Mouse (Mus musculus) CH12.LX (cell line): ENCODE measurements around the gene Ank3. TPM values are rescaled to one million over a fixed set of nuclear protein-coding genes. Genes with fewer than 3 reads are reported as not detected.

Experiments
- DNase-seq: peaks from one replicate; pipeline ENCODE4 v3.0.0-alpha.2; 2013; ENCODE audit errors: extremely low read depth
- H3K27ac ChIP-seq: 2 replicates; pipeline ENCODE4 v1.5.1; 2012; ENCODE audit warnings: low read depth, mild to moderate bottlenecking, control low read depth, moderate library complexity; ENCODE audit not compliant: insufficient read depth
- H3K27me3 ChIP-seq: replicated peaks from 2 replicates; pipeline ENCODE3; 2012; ENCODE audit warnings: inconsistent platforms
- H3K36me3 ChIP-seq, 2 experiments: replicated peaks in 1 of 2; 2 replicates each; pipeline versions ENCODE3 to v1.6.1; 2012; ENCODE audit warnings: inconsistent platforms in 1 of 2, low read length in 1 of 2, mild to moderate bottlenecking in 1 of 2, mixed read lengths in 1 of 2, moderate library complexity in 1 of 2; ENCODE audit not compliant: control insufficient read depth in 1 of 2, insufficient read depth in 1 of 2
- H3K4me1 ChIP-seq, 2 experiments: 2 replicates each; pipeline ENCODE4 v1.6.1; 2012; ENCODE audit warnings: inconsistent platforms in 1 of 2, moderate library complexity in 1 of 2; ENCODE audit not compliant: insufficient read depth in 2 of 2, control insufficient read depth in 1 of 2
- H3K4me2 ChIP-seq: 2 replicates; pipeline ENCODE4 v1.6.1; 2012; ENCODE audit warnings: low read depth, mild to moderate bottlenecking, control low read depth; ENCODE audit not compliant: poor library complexity, insufficient read depth, severe bottlenecking
- H3K4me3 ChIP-seq, 3 experiments: fragments of 150-350 bp in 1 of 3; sonication (generic) in 1 of 3; replicated peaks in 1 of 3; 2 replicates each; pipeline versions ENCODE3 to v1.5.1; 2011 to 2012; ENCODE audit warnings: low read depth in 2 of 3, low read length in 2 of 3, mild to moderate bottlenecking in 2 of 3, moderate library complexity in 2 of 3, control low read depth in 1 of 3, improper control_type of control experiment in 1 of 3, inconsistent platforms in 1 of 3, mixed read lengths in 1 of 3; ENCODE audit not compliant: poor library complexity in 1 of 3
- H3K79me2 ChIP-seq: replicated peaks from 2 replicates; pipeline ENCODE4 v1.6.1; 2012; ENCODE audit warnings: mild to moderate bottlenecking, moderate library complexity; ENCODE audit not compliant: control insufficient read depth, poor library complexity, insufficient read depth, severe bottlenecking; ENCODE audit errors: extremely low read depth
- H3K9ac ChIP-seq: 2 replicates; pipeline ENCODE4 v1.6.1; 2012; ENCODE audit warnings: low read depth, mild to moderate bottlenecking, control low read depth, moderate library complexity; ENCODE audit not compliant: insufficient read depth
- H3K9me3 ChIP-seq: replicated peaks from 2 replicates; pipeline ENCODE3; 2012; ENCODE audit warnings: low read length, inconsistent platforms, mixed read lengths
- CHD2 ChIP-seq: IDR thresholded peaks from 2 replicates; pipeline ENCODE4 v1.6.1; 2011; ENCODE audit warnings: low read length, improper control_type of control experiment
- ETS1 ChIP-seq: conservative IDR thresholded peaks from 2 replicates; pipeline ENCODE4 v1.6.1; 2012; ENCODE audit warnings: low read depth, mild to moderate bottlenecking, inconsistent platforms, low read length, improper control_type of control experiment, moderate library complexity
- MAFK ChIP-seq: IDR thresholded peaks from 2 replicates; pipeline ENCODE4 v1.6.1; 2011; ENCODE audit warnings: low read length, improper control_type of control experiment; ENCODE audit not compliant: insufficient replicate concordance
- MAX ChIP-seq: IDR thresholded peaks from 2 replicates; pipeline ENCODE4 v1.6.1; 2011; ENCODE audit warnings: low read length, improper control_type of control experiment
- MAZ ChIP-seq: IDR thresholded peaks from 2 replicates; pipeline ENCODE4 v1.6.1; 2012; ENCODE audit warnings: low read depth, mild to moderate bottlenecking, inconsistent platforms, low read length, improper control_type of control experiment, moderate library complexity
- MEF2A ChIP-seq: IDR thresholded peaks from 2 replicates; pipeline ENCODE4 v1.6.1; 2014; ENCODE audit warnings: low read depth, mild to moderate bottlenecking, inconsistent platforms, low read length, improper control_type of control experiment, borderline replicate concordance
- POLR2AphosphoS2 ChIP-seq: IDR thresholded peaks from 2 replicates; pipeline ENCODE4 v1.6.1; 2011; ENCODE audit warnings: low read depth, low read length, improper control_type of control experiment
- USF2 ChIP-seq: conservative IDR thresholded peaks from 2 replicates; pipeline ENCODE4 v1.6.1; 2011; ENCODE audit warnings: low read depth, low read length, improper control_type of control experiment
- ZMIZ1 ChIP-seq: IDR thresholded peaks from 2 replicates; pipeline ENCODE4 v1.6.1; 2012; ENCODE audit warnings: low read depth, mild to moderate bottlenecking, inconsistent platforms, low read length, improper control_type of control experiment
- ZNF384 ChIP-seq: IDR thresholded peaks from 2 replicates; pipeline ENCODE4 v1.6.1; 2012; ENCODE audit warnings: low read depth, low read length, improper control_type of control experiment, inconsistent platforms
- dilution Hi-C: fragments of 300-500 bp; cut with MboI; formaldehyde crosslinking; loops from 2 replicates; pipeline ENCODE4 v1.14.3; 2020; ENCODE audit warnings: low sequenced_read_pairs; ENCODE audit not compliant: extremely low pct_unique_long_range_greater_than_20kb, extremely low pct_ligation_motif_present
- in situ Hi-C: fragments of 300-500 bp; cut with MboI; formaldehyde crosslinking; loops from 3 replicates; pipeline ENCODE4 v1.14.3; 2019; ENCODE audit warnings: low sequenced_read_pairs, low pct_ligation_motif_present, low pct_unique_long_range_greater_than_20kb, mixed read lengths
- polyA plus RNA-seq: library from polyadenylated mRNA; unstranded; fragments of >175 nt; gene quantifications from 2 replicates; pipeline ENCODE4 v1.2.1, GENCODE M21; 2012; ENCODE audit warnings: low read depth; ENCODE audit not compliant: insufficient read length
- total RNA-seq, 2 experiments: library from RNA; depleted of rRNA; stranded (reverse); fragments of 300-350 nt in 1 of 2; fragments of >200 nt in 1 of 2; gene quantifications; 2 replicates each; pipeline ENCODE4 v1.2.3; 2012 to 2014

Gene Ank3
- total and polyA plus RNA-seq, 3 experiments, result 4.7 to 8.3 (median 6.2) TPM

- H3K36me3 ChIP-seq, result peaks cover 0 to 25% of the 10 kb centered on the region in 2 experiments
- DNase-seq, result peak; percentile 34
- dilution Hi-C loops (no loop called here), in situ Hi-C loops (loop anchor here (10.0 kb wide), 1 partner anchor 109 kb away; no protein-coding TSS in a partner anchor)
- H3K4me1 ChIP-seq, result peaks cover 8 to 59% of the 10 kb centered on the region in 2 experiments; a peak in 3 of 4 replicates
- H3K79me2 ChIP-seq, result no peaks in the 10 kb centered on the region
- no peaks in the 10 kb centered on the region for H3K9me3 ChIP-seq
- H3K27me3 ChIP-seq, result no peaks in the 10 kb centered on the region
- H3K4me3 ChIP-seq, result no peak overlapping the region
- H3K27ac ChIP-seq, result no peak overlapping the region; the same call in 1 of the 2 replicates
- H3K9ac ChIP-seq, result no peak overlapping the region
- no peak overlapping the region for H3K4me2 ChIP-seq
- TF ChIP-seq ZNF384 (no peak), MEF2A (no peak), MAX (no peak), ETS1 (0 out of 2 replicates have a peak, but pooled peaks have one; percentile 33)
- TF ChIP-seq, all 38 proteins: peak for 1
Measured at GRCm38 (mm10) chr10:69643986-69644385, 245.4 kb downstream of the Ank3 start.

DNA sequence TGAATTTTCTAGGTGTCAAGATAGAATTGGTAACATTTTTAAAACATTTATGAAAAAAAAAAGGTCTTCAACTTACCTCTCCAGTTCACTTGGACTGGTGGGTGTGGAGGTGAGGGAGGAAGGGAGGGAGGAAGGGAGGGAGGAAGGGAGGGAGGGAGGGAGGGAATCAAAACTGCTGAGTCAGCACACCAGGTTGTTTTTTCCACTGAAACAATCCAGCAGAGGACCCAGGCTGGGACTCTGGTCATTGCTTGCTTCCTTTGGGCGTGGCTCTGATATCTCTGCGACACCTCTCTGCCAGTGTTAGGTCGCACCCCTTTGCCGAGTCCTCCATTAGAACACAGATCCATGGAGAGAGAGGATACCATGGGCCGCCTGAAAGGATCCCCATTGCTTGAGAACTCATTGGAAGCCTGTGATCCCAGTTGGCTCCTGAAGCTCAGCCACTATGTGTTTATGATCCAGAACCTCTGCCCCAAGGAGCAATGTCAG, 246.8 kb downstream of the Ank3 start:
- H3K36me3 ChIP-seq, result peaks cover 0 to 24% of the 10 kb centered on the region in 2 experiments
- dilution Hi-C loops (no loop called here), in situ Hi-C loops (loop anchor here (10.0 kb wide), 1 partner anchor 111 kb away; no protein-coding TSS in a partner anchor)
- no peak overlapping the region for H3K4me3 ChIP-seq
- H3K9me3 ChIP-seq, result no peaks in the 10 kb centered on the region
- H3K4me2 ChIP-seq, result no peak overlapping the region
- TF ChIP-seq POLR2AphosphoS2, result no peak
- peak; percentile 92 for TF ChIP-seq MAFK
- TF ChIP-seq, all 38 proteins: peak for 1
- no peak for DNase-seq
- H3K27ac ChIP-seq, result no peak overlapping the region
- peaks cover 11 to 73% of the 10 kb centered on the region in 2 experiments; a peak in 3 of 4 replicates for H3K4me1 ChIP-seq
- no peak overlapping the region for H3K9ac ChIP-seq
- no peaks in the 10 kb centered on the region for H3K79me2 ChIP-seq
- H3K27me3 ChIP-seq, result no peaks in the 10 kb centered on the region

DNA sequence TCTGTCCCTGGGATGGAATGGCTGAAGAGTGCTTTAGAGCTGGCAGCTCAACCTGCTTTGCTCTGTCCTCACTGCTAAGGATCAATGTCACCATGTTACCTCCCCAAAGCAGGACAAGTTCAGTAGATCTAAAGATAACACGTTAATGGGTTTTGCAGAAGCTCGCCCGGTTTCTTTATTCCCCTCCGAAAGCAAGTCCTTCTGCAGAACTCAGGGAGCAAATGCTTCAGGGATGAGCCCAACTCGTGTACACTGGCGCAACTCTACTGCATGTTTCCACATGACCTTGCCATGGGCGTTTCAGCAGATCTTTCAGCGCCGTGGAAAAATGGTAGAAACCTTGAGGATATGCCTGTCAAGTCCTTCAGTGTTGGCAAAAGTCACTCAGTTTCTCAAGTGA, 247.4 kb downstream of the Ank3 start:
- in situ Hi-C loops, result loop anchor here (10.0 kb wide), 1 partner anchor 111 kb away; no protein-coding TSS in a partner anchor
- DNase-seq, result no peak
- no peak overlapping the region for H3K4me3 ChIP-seq
- TF ChIP-seq CHD2, result no peak
- no peak for TF ChIP-seq MAZ
- TF ChIP-seq USF2, result no peak
- no peak for TF ChIP-seq ZMIZ1
- no peak overlapping the region for H3K9ac ChIP-seq
- H3K4me2 ChIP-seq, result no peak overlapping the region
- peaks cover 0 to 20% of the 10 kb centered on the region in 2 experiments for H3K36me3 ChIP-seq
- H3K9me3 ChIP-seq, result no peaks in the 10 kb centered on the region
- no peaks in the 10 kb centered on the region for H3K79me2 ChIP-seq
- dilution Hi-C loops, result no loop called here
- H3K27ac ChIP-seq, result no peak overlapping the region
- no peaks in the 10 kb centered on the region for H3K27me3 ChIP-seq
- H3K4me1 ChIP-seq, result peaks cover 11 to 78% of the 10 kb centered on the region in 2 experiments; a peak in 3 of 4 replicates
